Comparison of ENCODE assay signal across 21 mouse cellular contexts in genomic region chr10:20912019-20912418, GRCm38 (mm10). TPM values are rescaled to one million over a fixed set of nuclear protein-coding genes. Genes with fewer than 3 reads are reported as not detected.
DNase-seq lines count a peak whose midpoint lies in the region; ATAC-seq lines count a peak whose summit lies in the region.
"Had no signal": no experiment of that assay in that cellular context is flagged by ENCODE, and none has a peak within 500 bp of the region (broad histone marks: within the 10 kb centered on the region; RNA-seq: fewer than 3 reads in every experiment).

No protein-coding gene starts in this region.

- no peaks in the 10 kb centered on the region for H3K27me3 ChIP-seq in heart, embryonic 11.5 days (ENCODE audit: control insufficient read depth, insufficient read depth, low read length)
- H3K27me3 ChIP-seq in liver, embryonic 11.5 days (replicated peaks; ENCODE audit: control insufficient read depth, insufficient read depth, low read length): no peaks in the 10 kb centered on the region
- no peaks in the 10 kb centered on the region for H3K27me3 ChIP-seq in liver, embryonic 15.5 days
- H3K27me3 ChIP-seq: forebrain, embryonic 15.5 days; heart, embryonic 13.5 days; hindbrain, embryonic 12.5 days had no signal

- intact Hi-C loops in heart, postnatal 14 days (cut with DNase I): no loop called here

- H3K9me3 ChIP-seq in heart, embryonic 11.5 days (replicated peaks; ENCODE audit: control insufficient read depth, low read length): no peaks in the 10 kb centered on the region
- no peaks in the 10 kb centered on the region for H3K9me3 ChIP-seq in liver, embryonic 11.5 days (ENCODE audit: control insufficient read depth, low read length)
- no peaks in the 10 kb centered on the region for H3K9me3 ChIP-seq in liver, embryonic 15.5 days (replicated peaks)
- H3K9me3 ChIP-seq: embryonic facial prominence, embryonic 10.5 days; forebrain, embryonic 15.5 days; heart, embryonic 13.5 days; hindbrain, embryonic 12.5 days had no signal

- no peaks in the 10 kb centered on the region for H3K36me3 ChIP-seq in heart, embryonic 11.5 days (ENCODE audit: control insufficient read depth, insufficient read depth, low read length)
- no peaks in the 10 kb centered on the region for H3K36me3 ChIP-seq in liver, embryonic 11.5 days (ENCODE audit: control insufficient read depth, insufficient read depth, low read length)
- no peaks in the 10 kb centered on the region for H3K36me3 ChIP-seq in liver, embryonic 15.5 days (replicated peaks)
- H3K36me3 ChIP-seq: embryonic facial prominence, embryonic 10.5 days; forebrain, embryonic 15.5 days; heart, embryonic 13.5 days; hindbrain, embryonic 12.5 days had no signal

- 45% methylated on average over 4 of the region's 4 CpGs for WGBS in heart, embryonic 11.5 days (ENCODE audit: insufficient replicate concordance)
- WGBS in liver, embryonic 11.5 days: 37% methylated on average over 4 of the region's 4 CpGs
- 17% methylated on average over 4 of the region's 4 CpGs for WGBS in liver, embryonic 15.5 days (ENCODE audit: insufficient replicate concordance)

- H3K4me1 ChIP-seq in heart, embryonic 11.5 days (ENCODE audit: control insufficient read depth, insufficient read depth, low read length): peaks cover 5% of the 10 kb centered on the region; the same call in 1 of the 2 replicates
- peaks cover 16% of the 10 kb centered on the region for H3K4me1 ChIP-seq in liver, embryonic 11.5 days (replicated peaks; ENCODE audit: control insufficient read depth, insufficient read depth, low read length)
- peaks cover 65% of the 10 kb centered on the region for H3K4me1 ChIP-seq in liver, embryonic 15.5 days (replicated peaks)
- H3K4me1 ChIP-seq: embryonic facial prominence, embryonic 10.5 days; forebrain, embryonic 15.5 days; hindbrain, embryonic 12.5 days had no signal

- no peak overlapping the region for H3K4me2 ChIP-seq in heart, embryonic 11.5 days
- H3K4me2 ChIP-seq in liver, embryonic 11.5 days: no peak overlapping the region
- H3K4me2 ChIP-seq in liver, embryonic 15.5 days: no peak overlapping the region
- H3K4me2 ChIP-seq: forebrain, embryonic 15.5 days; heart, embryonic 13.5 days; hindbrain, embryonic 12.5 days had no signal

- H3K27ac ChIP-seq in heart, embryonic 11.5 days (ENCODE audit: low read depth, low read length): peak overlapping the region; percentile 51
- peak overlapping the region; percentile 65 for H3K27ac ChIP-seq in liver, embryonic 11.5 days (ENCODE audit: low read depth, low read length)
- peak overlapping the region; percentile 77 for H3K27ac ChIP-seq in liver, embryonic 15.5 days (replicated peaks)
- H3K27ac ChIP-seq: embryonic facial prominence, embryonic 10.5 days; forebrain, embryonic 15.5 days; heart, embryonic 13.5 days; hindbrain, embryonic 12.5 days had no signal

- ATAC-seq in heart, embryonic 11.5 days (replicated peaks; ENCODE audit: insufficient number of reproducible peaks, low FRiP score, low TSS enrichment): no peak
- ATAC-seq in liver, embryonic 11.5 days (replicated peaks; ENCODE audit: low FRiP score): no peak; the same call in 1 of the 2 replicates
- ATAC-seq in liver, embryonic 15.5 days (ENCODE audit: insufficient read depth): 0 out of 2 replicates have a peak, but pooled peaks have one; percentile 46
- ATAC-seq: forebrain, embryonic 15.5 days; hindbrain, embryonic 16.5 days; inflammation-experienced regulatory T-cells, adult 6 months had no signal

- H3K9ac ChIP-seq in heart, embryonic 11.5 days (ENCODE audit: low read depth, low read length): no peak overlapping the region
- no peak overlapping the region for H3K9ac ChIP-seq in liver, embryonic 11.5 days (ENCODE audit: low read depth, low read length)
- no peak overlapping the region for H3K9ac ChIP-seq in liver, embryonic 15.5 days
- H3K9ac ChIP-seq: forebrain, embryonic 15.5 days; heart, embryonic 13.5 days; hindbrain, embryonic 12.5 days had no signal

- no peak for DNase-seq in heart, postnatal 14 days
- DNase-seq in liver, embryonic 11.5 days (ENCODE audit: low spot score): no peak
- no peak for DNase-seq in adrenal gland, postnatal 4 days (ENCODE audit: low spot score in 2 of 2)
- no peak for DNase-seq in cerebellum, adult 18-20 months
- DNase-seq in right cerebral cortex, adult 18-20 months: no peak
- DNase-seq: adrenal gland, adult 2 months; adrenal gland, postnatal 25 days; cerebellum, adult 2 months; cerebellum, postnatal 10 days; gastrocnemius, postnatal 10 days; heart, adult 18-20 months; heart, postnatal 4 days had no signal

- H3K4me3 ChIP-seq in heart, embryonic 11.5 days (ENCODE audit: low read depth, low read length): no peak overlapping the region
- no peak overlapping the region for H3K4me3 ChIP-seq in liver, embryonic 11.5 days (ENCODE audit: low read depth, low read length)
- H3K4me3 ChIP-seq in liver, embryonic 15.5 days (replicated peaks): no peak overlapping the region
- H3K4me3 ChIP-seq: embryonic facial prominence, embryonic 10.5 days; erythroblast, embryonic 14.5 days; forebrain, embryonic 15.5 days; heart, embryonic 13.5 days; hindbrain, embryonic 12.5 days had no signal

RNA-seq across cellular contexts. Expression of gene Ahi1, which starts 40.3 kb away (rescaled TPM):
- polyA plus RNA-seq in heart, embryonic 11.5 days (2014; fragmentation: Nextera tagmentation; extraction: Ambion mirVana): 6.5 and 6.7 TPM in 2 replicates
- total RNA-seq in heart, postnatal 14 days (2021): 1 to 10 TPM; 1.7 to 2.1 TPM
- 6.9 and 7.4 TPM in 2 replicates for polyA plus RNA-seq in liver, embryonic 11.5 days (2014; fragmentation: Nextera tagmentation; extraction: Ambion mirVana)
- 3.7 and 4.1 TPM in 2 replicates for polyA plus RNA-seq in liver, embryonic 15.5 days (2015; fragmentation: Nextera tagmentation; extraction: Ambion mirVana)
- 10 to 100 TPM; 35.0 to 37.9 TPM for total RNA-seq in adrenal gland, postnatal 4 days (2021)
